ENCODE assay signal across 30 mouse cellular contexts in the genomic region with DNA sequence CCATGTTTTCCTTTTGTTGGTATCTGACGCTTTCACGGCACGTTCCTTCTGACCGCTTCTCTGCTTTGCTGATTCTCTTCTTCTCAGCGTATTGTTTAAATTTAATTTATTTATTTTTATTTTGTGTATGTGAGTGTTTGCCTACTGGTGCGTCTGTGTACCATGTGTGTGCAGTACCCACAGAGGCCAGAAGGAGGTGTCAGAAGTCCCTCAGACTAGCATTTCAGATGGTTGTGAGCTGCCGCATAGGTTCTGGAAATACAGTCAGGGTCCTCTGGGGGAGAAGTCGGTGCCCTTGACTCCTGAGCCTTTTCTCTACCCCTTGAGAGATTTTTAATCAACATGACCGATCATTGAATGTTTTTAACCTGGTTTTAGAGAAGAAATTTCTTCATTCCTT. TPM values are rescaled to one million over a fixed set of nuclear protein-coding genes. Genes with fewer than 3 reads are reported as not detected.
DNase-seq lines count a peak whose midpoint lies in the region; ATAC-seq and TF ChIP-seq lines count a peak whose summit lies in the region.
"Had no signal": no experiment of that assay in that cellular context is flagged by ENCODE, and none has a peak within 500 bp of the region (broad histone marks: within the 10 kb centered on the region; RNA-seq: fewer than 3 reads in every experiment).

No protein-coding gene starts in this region.

- TF ChIP-seq RAD21 in MEL (IDR thresholded peaks at IDR 0.05; ENCODE audit: low read depth, low read length) = no peak; the same call in 1 of the 2 replicates

- no peaks in the 10 kb centered on the region for H3K4me1 ChIP-seq in intestine, postnatal 0 days (replicated peaks; ENCODE audit: control insufficient read depth, insufficient read depth, low read length)
- peaks cover 22% of the 10 kb centered on the region for H3K4me1 ChIP-seq in intestine, embryonic 15.5 days (replicated peaks)
- H3K4me1 ChIP-seq in liver, embryonic 14.5 days (replicated peaks; ENCODE audit: control insufficient read depth in 2 of 2, insufficient read depth in 2 of 2, low read length in 1 of 2) = peaks cover 0 to 14% of the 10 kb centered on the region in 2 experiments; a peak in 2 of 4 replicates
- peaks cover 0 to 10% of the 10 kb centered on the region in 2 experiments; a peak in 3 of 4 replicates for H3K4me1 ChIP-seq in MEL (ENCODE audit: control insufficient read depth in 1 of 2, insufficient read depth in 2 of 2, low read length in 2 of 2)

- no peak overlapping the region for H3K9ac ChIP-seq in intestine, postnatal 0 days (ENCODE audit: low read depth, low read length)
- H3K9ac ChIP-seq in intestine, embryonic 15.5 days = no peak overlapping the region
- no peak overlapping the region for H3K9ac ChIP-seq in liver, embryonic 14.5 days (replicated peaks)
- no peak overlapping the region for H3K9ac ChIP-seq in MEL (ENCODE audit: control insufficient read depth, low read depth, low read length, poor library complexity, severe bottlenecking)
- H3K9ac ChIP-seq: forebrain, embryonic 13.5 days; heart, embryonic 13.5 days had no signal

- no peak for ATAC-seq in intestine, postnatal 0 days
- ATAC-seq in intestine, embryonic 15.5 days = no peak
- no peak for ATAC-seq in liver, embryonic 14.5 days (ENCODE audit: insufficient read depth)
- ATAC-seq: CD4-positive, CD25-positive, alpha-beta regulatory T cell, adult 4 months; forebrain, embryonic 13.5 days; hindbrain, embryonic 16.5 days; intestine, embryonic 16.5 days; midbrain, embryonic 16.5 days had no signal

- no peak overlapping the region for H3K4me3 ChIP-seq in intestine, postnatal 0 days (ENCODE audit: low read depth, low read length)
- no peak overlapping the region for H3K4me3 ChIP-seq in intestine, embryonic 15.5 days (replicated peaks)
- H3K4me3 ChIP-seq in liver, embryonic 14.5 days (ENCODE audit: insufficient read depth in 1 of 2, low read depth in 2 of 2, low read length in 2 of 2) = no peak overlapping the region
- no peak overlapping the region for H3K4me3 ChIP-seq in MEL (ENCODE audit: control insufficient read depth in 1 of 2, insufficient read depth in 1 of 2, low read depth in 2 of 2, low read length in 2 of 2)
- H3K4me3 ChIP-seq: forebrain, embryonic 13.5 days; heart, embryonic 13.5 days; hindbrain, embryonic 10.5 days had no signal

- no peak overlapping the region for H3K27ac ChIP-seq in intestine, postnatal 0 days (ENCODE audit: low read depth, low read length)
- no peak overlapping the region for H3K27ac ChIP-seq in intestine, embryonic 15.5 days
- no peak overlapping the region for H3K27ac ChIP-seq in liver, embryonic 14.5 days
- no peak overlapping the region for H3K27ac ChIP-seq in MEL (ENCODE audit: control insufficient read depth, low read depth, low read length)
- H3K27ac ChIP-seq: forebrain, embryonic 13.5 days; heart, embryonic 13.5 days; hindbrain, embryonic 10.5 days had no signal

- no peaks in the 10 kb centered on the region for H3K9me3 ChIP-seq in intestine, postnatal 0 days (ENCODE audit: control insufficient read depth)
- H3K9me3 ChIP-seq in intestine, embryonic 15.5 days = no peaks in the 10 kb centered on the region
- H3K9me3 ChIP-seq in liver, embryonic 14.5 days (ENCODE audit: control insufficient read depth, low read length) = no peaks in the 10 kb centered on the region
- H3K9me3 ChIP-seq in MEL (replicated peaks; ENCODE audit: insufficient read depth, low read length) = no peaks in the 10 kb centered on the region
- H3K9me3 ChIP-seq: forebrain, embryonic 13.5 days; heart, embryonic 13.5 days; hindbrain, embryonic 10.5 days had no signal

- 95% methylated on average over 9 of the region's 9 CpGs for WGBS in intestine, postnatal 0 days
- 96% methylated on average over 9 of the region's 9 CpGs for WGBS in intestine, embryonic 15.5 days
- 80% methylated on average over 9 of the region's 9 CpGs for WGBS in liver, embryonic 14.5 days (ENCODE audit: insufficient replicate concordance)

- no peaks in the 10 kb centered on the region for H3K36me3 ChIP-seq in intestine, postnatal 0 days (ENCODE audit: control insufficient read depth, insufficient read depth)
- no peaks in the 10 kb centered on the region for H3K36me3 ChIP-seq in intestine, embryonic 15.5 days
- H3K36me3 ChIP-seq in liver, embryonic 14.5 days (replicated peaks; ENCODE audit: control insufficient read depth, insufficient read depth, low read depth) = no peaks in the 10 kb centered on the region
- H3K36me3 ChIP-seq in MEL (ENCODE audit: control insufficient read depth in 1 of 2, insufficient read depth in 2 of 2, low read length in 2 of 2) = peaks cover 0 to 4% of the 10 kb centered on the region in 2 experiments; a peak in 1 of 4 replicates
- H3K36me3 ChIP-seq: heart, embryonic 13.5 days; hindbrain, embryonic 10.5 days had no signal

- H3K4me2 ChIP-seq in intestine, postnatal 0 days (replicated peaks; ENCODE audit: low read depth) = no peak overlapping the region
- no peak overlapping the region for H3K4me2 ChIP-seq in intestine, embryonic 15.5 days (replicated peaks)
- H3K4me2 ChIP-seq in liver, embryonic 14.5 days (ENCODE audit: low read depth) = no peak overlapping the region
- H3K4me2 ChIP-seq: forebrain, embryonic 13.5 days; heart, embryonic 13.5 days; liver, embryonic 11.5 days; midbrain, embryonic 11.5 days had no signal

- no peak for TF ChIP-seq POLR2A in MEL (IDR thresholded peaks at IDR 0.05; ENCODE audit: control insufficient read depth in 1 of 2, insufficient read depth in 1 of 2, low read depth in 1 of 2, low read length in 2 of 2, poor library complexity in 1 of 2)

- H3K27me3 ChIP-seq in intestine, postnatal 0 days (replicated peaks; ENCODE audit: control insufficient read depth, insufficient read depth, low read length) = no peaks in the 10 kb centered on the region
- H3K27me3 ChIP-seq in intestine, embryonic 15.5 days (replicated peaks) = no peaks in the 10 kb centered on the region
- H3K27me3 ChIP-seq in liver, embryonic 14.5 days (ENCODE audit: control insufficient read depth, insufficient read depth, low read length) = no peaks in the 10 kb centered on the region
- no peaks in the 10 kb centered on the region; a peak in 1 of 4 replicates for H3K27me3 ChIP-seq in MEL (ENCODE audit: control insufficient read depth in 1 of 2, insufficient read depth in 2 of 2, low read length in 2 of 2)

- no peaks in the 10 kb centered on the region for H3K79me2 ChIP-seq in MEL (ENCODE audit: control insufficient read depth, insufficient read depth, low read length, poor library complexity)

- TF ChIP-seq EP300 in liver, embryonic 14.5 days (IDR thresholded peaks at IDR 0.05; ENCODE audit: low read depth) = no peak
- no peak for TF ChIP-seq EP300 in MEL (IDR thresholded peaks at IDR 0.05; ENCODE audit: low read depth in 1 of 2, low read length in 2 of 2)

- no peak for DNase-seq in liver, embryonic 14.5 days (ENCODE audit: low read depth in 3 of 3, low spot score in 3 of 3)
- DNase-seq in liver (no peak), MEL (ENCODE audit: low read depth, low spot score) (no peak)
- no peak for DNase-seq in urinary bladder, adult 18-20 months (ENCODE audit: low spot score in 2 of 2)
- DNase-seq in heart, adult 8-10 months (ENCODE audit: low spot score) = no peak
- DNase-seq: cerebellum, adult 11 months; cerebellum, adult 9-10 months; cerebellum, postnatal 36 days; gastrocnemius, postnatal 36 days; heart, adult 18-20 months; heart, postnatal 14 days; kidney, postnatal 4 days; lung, adult 18-20 months; spleen, adult 18-20 months; thymus, adult 2 months; thymus, postnatal 36 days had no signal

- TF ChIP-seq CTCF in intestine, postnatal 0 days (IDR thresholded peaks at IDR 0.05; ENCODE audit: low read depth) = peak; percentile 29
- peak; percentile 16; the same call in 1 of the 2 replicates for TF ChIP-seq CTCF in liver, embryonic 14.5 days (IDR thresholded peaks at IDR 0.05; ENCODE audit: low read depth)
- TF ChIP-seq CTCF in MEL (IDR thresholded peaks at IDR 0.05 in 2 of 3, conservative IDR thresholded peaks at IDR 0.05 in 1 of 3; ENCODE audit: control insufficient read depth in 1 of 3, insufficient read depth in 1 of 3, low read depth in 2 of 3, low read length in 3 of 3, poor library complexity in 1 of 3, severe bottlenecking in 1 of 3) = peak in 2 of 3 experiments; percentile 8 to 21; a peak in 1 of 6 replicates

TF ChIP-seq in MEL, 35 proteins besides CTCF, POLR2A, EP300 and RAD21 (continues in another document):
- no peak for TF ChIP-seq MAX (IDR thresholded peaks at IDR 0.05; ENCODE audit: low read length)
- TF ChIP-seq MAFK (IDR thresholded peaks at IDR 0.05; ENCODE audit: borderline replicate concordance, low read depth, low read length) = no peak
- TF ChIP-seq RCOR1 (IDR thresholded peaks at IDR 0.05; ENCODE audit: low read depth, low read length) = no peak
- TF ChIP-seq UBTF (IDR thresholded peaks at IDR 0.05; ENCODE audit: borderline replicate concordance, insufficient read depth, low read depth, low read length) = no peak
- TF ChIP-seq TBP (IDR thresholded peaks at IDR 0.05; ENCODE audit: low read depth, low read length) = no peak
- no peak for TF ChIP-seq NELFE (IDR thresholded peaks at IDR 0.05; ENCODE audit: low read depth, low read length)
- TF ChIP-seq CHD2 (IDR thresholded peaks at IDR 0.05; ENCODE audit: low read length) = no peak
- no peak for TF ChIP-seq E2F4 (IDR thresholded peaks at IDR 0.05; ENCODE audit: borderline replicate concordance, low read depth, low read length)
- no peak for TF ChIP-seq POLR2AphosphoS5 (IDR thresholded peaks at IDR 0.05; ENCODE audit: borderline replicate concordance, low read depth, low read length)

RNA-seq across cellular contexts. Expression of a gene that starts 12.5 kb away (rescaled TPM):
- 25.1 and 28.0 TPM in 2 replicates for polyA plus RNA-seq in intestine, postnatal 0 days (2015; fragmentation: Nextera tagmentation; extraction: Ambion mirVana)
- polyA plus RNA-seq in intestine, embryonic 15.5 days (2015; fragmentation: Nextera tagmentation; extraction: Ambion mirVana) = 13.9 and 14.1 TPM in 2 replicates
- polyA plus RNA-seq in liver, embryonic 14.5 days (2012; rRNA removed) = 15.0 and 18.2 TPM in 2 replicates
- 6.5 and 7.1 TPM in 2 replicates for polyA plus RNA-seq in liver, embryonic 14.5 days (2014; fragmentation: Nextera tagmentation; extraction: Ambion mirVana)
- total RNA-seq in MEL (2012; rRNA removed) = 1.7 and 2.3 TPM in 2 replicates
- polyA plus RNA-seq in MEL (2012; ENCODE audit: insufficient read depth in 1 of 2, insufficient read length in 2 of 2, low read depth in 1 of 2, low replicate concordance in 2 of 2, missing spikeins in 1 of 2) = 1 to 10 TPM in 1 of 2 experiments, not detected in 1; 4.4 TPM
- total RNA-seq in heart, adult 8-10 months (2022) = 1 to 10 TPM; 4.5 to 5.7 (median 4.6) TPM

RNA-seq across cellular contexts. Expression of a gene that starts 54.6 kb away (rescaled TPM):
- polyA plus RNA-seq in intestine, postnatal 0 days (2015; fragmentation: Nextera tagmentation; extraction: Ambion mirVana) = 0.34 and 0.42 TPM in 2 replicates
- polyA plus RNA-seq in intestine, embryonic 15.5 days (2015; fragmentation: Nextera tagmentation; extraction: Ambion mirVana) = 1.6 and 1.7 TPM in 2 replicates
- polyA plus RNA-seq in liver, embryonic 14.5 days (2012; rRNA removed) = 0.22 and 0.27 TPM in 2 replicates
- polyA plus RNA-seq in liver, embryonic 14.5 days (2014; fragmentation: Nextera tagmentation; extraction: Ambion mirVana) = 0.29 and 0.38 TPM in 2 replicates
- total RNA-seq in MEL (2012; rRNA removed) = not detected in 2 replicates
- not detected for polyA plus RNA-seq in MEL (2012; ENCODE audit: insufficient read depth in 1 of 2, insufficient read length in 2 of 2, low read depth in 1 of 2, low replicate concordance in 2 of 2, missing spikeins in 1 of 2)
- 1 to 10 TPM in 1 of 4 experiments, under 1 TPM in 3; 0.27 to 1.4 (median 0.66) TPM for total RNA-seq in heart, adult 8-10 months (2022)
- total RNA-seq: ES-E14; megakaryocyte, adult 5-6 weeks; neutrophil, adult 5-6 weeks had no signal
